Mouse (Mus musculus): ENCODE measurements at regions not wholly inside any gene's neighbourhood (a gene's known extent, or its start where the extent isn't known, plus 50 kb on each side); places are given as distances from the start of the nearest gene placed in this dataset.

GRCm38 (mm10) chr5:91261895-91262294, 122.5 kb downstream of the Areg start:
- no peak overlapping the region for H3K4me2 ChIP-seq (ENCODE audit: low read length)
- H3K36me3 ChIP-seq (ENCODE audit: control insufficient read depth, insufficient read depth, low read length), result no peaks in the 10 kb centered on the region
- no peaks in the 10 kb centered on the region for H3K27me3 ChIP-seq (ENCODE audit: control insufficient read depth, insufficient read depth, low read length)
- H3K9ac ChIP-seq (replicated peaks; ENCODE audit: low read length), result no peak overlapping the region
- no peak for ATAC-seq (ENCODE audit: low FRiP score, low TSS enrichment)
- no peak for DNase-seq
- H3K4me3 ChIP-seq (replicated peaks; ENCODE audit: low read depth, low read length), result no peak overlapping the region
- H3K9me3 ChIP-seq (ENCODE audit: control insufficient read depth, low read length), result no peaks in the 10 kb centered on the region
- no peak overlapping the region for H3K27ac ChIP-seq (replicated peaks; ENCODE audit: low read depth, low read length)
- no peaks in the 10 kb centered on the region for H3K4me1 ChIP-seq (ENCODE audit: control insufficient read depth, insufficient read depth, low read length)

DNA sequence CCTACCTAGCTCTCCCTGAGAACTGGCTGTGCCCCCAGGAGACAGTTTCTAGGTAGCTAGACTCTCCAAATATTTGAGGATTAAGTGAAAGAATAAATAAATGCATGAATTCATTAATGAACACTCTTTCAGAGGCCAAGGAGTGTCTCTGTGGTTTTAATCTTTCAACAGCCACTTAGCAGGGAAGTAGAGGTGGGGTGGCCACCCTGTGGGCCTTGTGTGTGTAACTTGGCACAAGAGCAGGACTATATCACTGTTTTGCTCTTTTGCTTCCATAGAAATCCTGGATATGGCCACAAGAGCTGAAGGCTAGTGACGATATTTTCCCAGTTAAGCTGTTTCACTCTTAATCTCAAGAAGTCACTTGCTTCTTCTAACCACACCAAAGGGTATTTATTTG, 123.1 kb downstream of the Areg start:
- H3K4me2 ChIP-seq (ENCODE audit: low read length), result no peak overlapping the region
- H3K9me3 ChIP-seq (ENCODE audit: control insufficient read depth, low read length), result no peaks in the 10 kb centered on the region
- 80% methylated on average over 1 of the region's 1 CpGs for WGBS
- H3K9ac ChIP-seq (replicated peaks; ENCODE audit: low read length), result no peak overlapping the region
- no peak for DNase-seq
- no peaks in the 10 kb centered on the region for H3K4me1 ChIP-seq (ENCODE audit: control insufficient read depth, insufficient read depth, low read length)
- no peak overlapping the region for H3K4me3 ChIP-seq (replicated peaks; ENCODE audit: low read depth, low read length)
- no peaks in the 10 kb centered on the region for H3K36me3 ChIP-seq (ENCODE audit: control insufficient read depth, insufficient read depth, low read length)
- no peak for ATAC-seq (ENCODE audit: low FRiP score, low TSS enrichment)
- H3K27me3 ChIP-seq (ENCODE audit: control insufficient read depth, insufficient read depth, low read length), result no peaks in the 10 kb centered on the region
- H3K27ac ChIP-seq (replicated peaks; ENCODE audit: low read depth, low read length), result no peak overlapping the region

DNA sequence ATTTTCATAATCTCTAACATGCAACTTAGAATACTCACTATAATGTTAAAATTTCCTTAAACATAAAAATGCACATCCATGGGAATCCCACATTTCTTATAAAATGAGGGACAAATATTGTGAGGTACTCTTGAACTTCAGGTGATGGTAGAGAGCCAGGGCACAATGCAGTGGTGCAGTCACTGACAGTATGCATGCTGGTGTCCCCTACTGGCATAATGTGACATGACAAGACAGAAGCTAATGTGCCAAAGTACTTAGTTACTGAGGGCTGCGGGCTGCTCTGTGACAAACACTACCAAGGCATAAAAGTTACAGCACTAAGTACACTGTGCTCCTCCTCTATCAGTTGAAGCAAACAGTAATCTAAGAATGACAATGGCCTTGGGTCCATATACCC, 131.3 kb downstream of the Areg start:
- Histone ChIP-seq H3K9me3 (ENCODE audit: control insufficient read depth, low read length) (no peaks in the 10 kb centered on the region), H3K9ac (replicated peaks; ENCODE audit: low read length) (no peak overlapping the region), H3K27ac (replicated peaks; ENCODE audit: low read depth, low read length) (no peak overlapping the region), H3K4me1 (ENCODE audit: control insufficient read depth, insufficient read depth, low read length) (no peaks in the 10 kb centered on the region), H3K27me3 (ENCODE audit: control insufficient read depth, insufficient read depth, low read length) (no peaks in the 10 kb centered on the region), H3K4me3 (replicated peaks; ENCODE audit: low read depth, low read length) (no peak overlapping the region), H3K4me2 (ENCODE audit: low read length) (no peak overlapping the region), H3K36me3 (ENCODE audit: control insufficient read depth, insufficient read depth, low read length) (no peaks in the 10 kb centered on the region)
- WGBS, result 90% methylated on average over 1 of the region's 1 CpGs
- DNase-seq, result no peak
- no peak for ATAC-seq (ENCODE audit: low FRiP score, low TSS enrichment)

DNA sequence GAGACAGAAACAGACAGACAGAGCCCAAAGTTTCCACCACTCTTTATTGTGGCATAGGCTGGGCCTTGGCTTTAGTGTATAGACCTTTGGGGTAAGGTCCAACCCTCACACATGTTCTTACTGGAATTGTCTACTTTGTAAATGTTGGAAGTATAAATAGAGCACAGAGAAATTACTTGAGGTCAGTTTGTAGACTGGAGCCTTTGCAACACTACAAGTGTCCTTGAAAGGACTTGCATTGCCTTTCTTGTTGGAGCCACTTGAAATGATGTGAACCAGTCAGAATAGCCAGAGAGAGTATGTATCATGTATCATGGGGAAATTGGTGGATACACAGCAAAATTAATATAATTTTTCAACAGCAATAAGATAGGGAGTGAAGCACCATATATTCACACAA, 131.4 kb downstream of the Btc start:
- Histone ChIP-seq H3K4me2 (ENCODE audit: low read length) (no peak overlapping the region), H3K9ac (replicated peaks; ENCODE audit: low read length) (no peak overlapping the region), H3K4me1 (ENCODE audit: control insufficient read depth, insufficient read depth, low read length) (no peaks in the 10 kb centered on the region), H3K27me3 (ENCODE audit: control insufficient read depth, insufficient read depth, low read length) (no peaks in the 10 kb centered on the region), H3K4me3 (replicated peaks; ENCODE audit: low read depth, low read length) (no peak overlapping the region), H3K36me3 (ENCODE audit: control insufficient read depth, insufficient read depth, low read length) (no peaks in the 10 kb centered on the region), H3K9me3 (ENCODE audit: control insufficient read depth, low read length) (no peaks in the 10 kb centered on the region), H3K27ac (replicated peaks; ENCODE audit: low read depth, low read length) (no peak overlapping the region)
- DNase-seq, result no peak
- no peak for ATAC-seq (ENCODE audit: low FRiP score, low TSS enrichment)

- 97% methylated on average over 3 of the region's 3 CpGs for WGBS
- no peaks in the 10 kb centered on the region for H3K9me3 ChIP-seq (ENCODE audit: control insufficient read depth, low read length)
- no peaks in the 10 kb centered on the region for H3K27me3 ChIP-seq (ENCODE audit: control insufficient read depth, insufficient read depth, low read length)
- no peak for DNase-seq
- no peaks in the 10 kb centered on the region for H3K36me3 ChIP-seq (ENCODE audit: control insufficient read depth, insufficient read depth, low read length)
- no peak overlapping the region for H3K27ac ChIP-seq (replicated peaks; ENCODE audit: low read depth, low read length)
- H3K4me3 ChIP-seq (replicated peaks; ENCODE audit: low read depth, low read length), result no peak overlapping the region
- H3K9ac ChIP-seq (replicated peaks; ENCODE audit: low read length), result no peak overlapping the region
- no peak for ATAC-seq (ENCODE audit: low FRiP score, low TSS enrichment)
- no peaks in the 10 kb centered on the region for H3K4me1 ChIP-seq (ENCODE audit: control insufficient read depth, insufficient read depth, low read length)
- H3K4me2 ChIP-seq (ENCODE audit: low read length), result no peak overlapping the region
These were observed 128.4 kb downstream of the Btc start for GRCm38 (mm10) chr5:91274411-91274810.

DNA sequence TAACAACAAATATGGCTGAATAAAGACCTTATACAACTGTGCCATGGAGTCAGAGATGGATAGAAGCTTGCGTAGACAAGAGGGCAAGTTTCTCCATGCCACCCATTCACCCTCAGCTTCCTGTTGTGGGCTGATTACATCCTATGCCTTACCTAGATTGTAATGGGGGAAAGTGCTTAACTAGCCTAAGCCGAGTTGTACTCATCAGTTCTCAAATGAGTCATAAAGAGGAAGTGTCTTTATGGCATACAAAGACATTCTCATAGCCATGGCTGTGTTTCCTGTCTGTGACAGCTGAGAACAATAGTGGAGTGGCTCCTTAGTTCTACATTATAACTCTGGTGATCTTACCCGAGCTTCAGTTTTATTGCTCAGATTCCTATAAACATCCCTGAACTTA, 124.3 kb downstream of the Btc start:
- no peak overlapping the region for H3K9ac ChIP-seq (replicated peaks; ENCODE audit: low read length)
- H3K4me3 ChIP-seq (replicated peaks; ENCODE audit: low read depth, low read length), result no peak overlapping the region
- H3K36me3 ChIP-seq (ENCODE audit: control insufficient read depth, insufficient read depth, low read length), result no peaks in the 10 kb centered on the region
- H3K4me2 ChIP-seq (ENCODE audit: low read length), result no peak overlapping the region
- no peaks in the 10 kb centered on the region for H3K27me3 ChIP-seq (ENCODE audit: control insufficient read depth, insufficient read depth, low read length)
- no peaks in the 10 kb centered on the region for H3K4me1 ChIP-seq (ENCODE audit: control insufficient read depth, insufficient read depth, low read length)
- no peak overlapping the region for H3K27ac ChIP-seq (replicated peaks; ENCODE audit: low read depth, low read length)
- DNase-seq (no peak), ATAC-seq (ENCODE audit: low FRiP score, low TSS enrichment) (no peak)
- H3K9me3 ChIP-seq (ENCODE audit: control insufficient read depth, low read length), result no peaks in the 10 kb centered on the region
- 88% methylated on average over 3 of the region's 3 CpGs for WGBS

- 91% methylated on average over 2 of the region's 2 CpGs for WGBS
- no peak for DNase-seq
- ATAC-seq (ENCODE audit: low FRiP score, low TSS enrichment), result no peak
- no peak overlapping the region for H3K9ac ChIP-seq (replicated peaks; ENCODE audit: low read length)
- no peaks in the 10 kb centered on the region for H3K4me1 ChIP-seq (ENCODE audit: control insufficient read depth, insufficient read depth, low read length)
- H3K4me3 ChIP-seq (replicated peaks; ENCODE audit: low read depth, low read length), result no peak overlapping the region
- no peak overlapping the region for H3K27ac ChIP-seq (replicated peaks; ENCODE audit: low read depth, low read length)
- H3K9me3 ChIP-seq (ENCODE audit: control insufficient read depth, low read length), result no peaks in the 10 kb centered on the region
- no peak overlapping the region for H3K4me2 ChIP-seq (ENCODE audit: low read length)
- H3K36me3 ChIP-seq (ENCODE audit: control insufficient read depth, insufficient read depth, low read length), result no peaks in the 10 kb centered on the region
- H3K27me3 ChIP-seq (ENCODE audit: control insufficient read depth, insufficient read depth, low read length), result no peaks in the 10 kb centered on the region
These were observed 123.3 kb downstream of the Btc start for GRCm38 (mm10) chr5:91279464-91279863.

DNA sequence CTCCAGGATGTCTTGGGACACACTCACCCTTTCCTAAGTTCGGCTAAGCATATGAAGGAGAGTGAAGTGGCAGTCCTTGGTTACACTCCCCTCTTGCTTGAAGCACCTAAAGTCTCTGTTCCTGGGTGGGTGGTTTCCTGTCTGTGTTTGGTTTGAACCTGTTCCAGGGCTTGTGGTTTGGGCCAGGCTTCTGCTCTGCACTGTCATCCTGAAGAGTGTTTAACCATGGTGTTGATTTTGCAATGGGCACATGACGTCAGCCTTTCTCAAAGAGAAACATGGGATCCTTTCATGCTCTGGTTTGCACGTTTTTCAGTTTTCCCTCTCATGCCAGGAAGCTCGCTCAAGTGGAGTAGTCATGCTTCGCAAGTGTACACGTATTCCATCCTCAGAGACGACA, 119.8 kb downstream of the Btc start:
- Histone ChIP-seq H3K27me3 (ENCODE audit: control insufficient read depth, insufficient read depth, low read length) (no peaks in the 10 kb centered on the region), H3K36me3 (ENCODE audit: control insufficient read depth, insufficient read depth, low read length) (no peaks in the 10 kb centered on the region), H3K27ac (replicated peaks; ENCODE audit: low read depth, low read length) (no peak overlapping the region), H3K4me3 (replicated peaks; ENCODE audit: low read depth, low read length) (no peak overlapping the region), H3K9ac (replicated peaks; ENCODE audit: low read length) (no peak overlapping the region), H3K4me1 (ENCODE audit: control insufficient read depth, insufficient read depth, low read length) (no peaks in the 10 kb centered on the region), H3K9me3 (ENCODE audit: control insufficient read depth, low read length) (no peaks in the 10 kb centered on the region), H3K4me2 (ENCODE audit: low read length) (no peak overlapping the region)
- DNase-seq, result no peak
- ATAC-seq (ENCODE audit: low FRiP score, low TSS enrichment), result no peak
- 88% methylated on average over 7 of the region's 7 CpGs for WGBS

DNA sequence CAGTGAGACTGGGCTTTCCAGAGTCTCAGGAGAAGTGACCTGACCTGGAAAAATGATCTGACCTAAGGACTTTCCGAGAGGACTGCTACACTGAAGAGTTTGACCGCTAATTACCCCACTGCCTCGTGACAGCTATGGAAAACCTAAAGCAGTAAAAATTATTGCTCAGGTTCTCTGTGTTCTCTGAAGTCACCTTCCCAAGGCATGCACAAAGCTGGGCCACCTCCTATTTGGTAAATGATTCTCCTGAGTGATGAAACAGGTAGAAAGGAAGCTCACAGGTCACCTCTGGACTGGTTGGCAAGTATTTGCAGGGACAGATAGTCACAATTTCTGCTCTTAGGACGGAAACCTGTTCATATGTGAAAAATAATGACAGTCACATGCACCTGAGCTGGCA, 109.7 kb downstream of the Btc start:
- no peak for ATAC-seq (ENCODE audit: low FRiP score, low TSS enrichment)
- H3K4me3 ChIP-seq (replicated peaks; ENCODE audit: low read depth, low read length), result no peak overlapping the region
- H3K9ac ChIP-seq (replicated peaks; ENCODE audit: low read length), result no peak overlapping the region
- WGBS, result 82% methylated on average over 4 of the region's 4 CpGs
- H3K36me3 ChIP-seq (ENCODE audit: control insufficient read depth, insufficient read depth, low read length), result no peaks in the 10 kb centered on the region
- H3K27ac ChIP-seq (replicated peaks; ENCODE audit: low read depth, low read length), result no peak overlapping the region
- H3K4me2 ChIP-seq (ENCODE audit: low read length), result no peak overlapping the region
- no peak for DNase-seq
- H3K4me1 ChIP-seq (ENCODE audit: control insufficient read depth, insufficient read depth, low read length), result no peaks in the 10 kb centered on the region
- H3K9me3 ChIP-seq (ENCODE audit: control insufficient read depth, low read length), result no peaks in the 10 kb centered on the region
- no peaks in the 10 kb centered on the region for H3K27me3 ChIP-seq (ENCODE audit: control insufficient read depth, insufficient read depth, low read length)

Measured in midbrain, embryonic 14.5 days (tissue).